ENCODE assay signal across 13 mouse cellular contexts in genomic region chr11:100722493-100723028, GRCm38 (mm10). TPM values are rescaled to one million over a fixed set of nuclear protein-coding genes. Genes with fewer than 3 reads are reported as not detected.
A peak's percentile ranks its signal among the peaks of the same experiment; 100 is the strongest.
DNase-seq lines count a peak whose midpoint lies in the region; ATAC-seq and TF ChIP-seq lines count a peak whose summit lies in the region.
"Had no signal": no experiment of that assay in that cellular context is flagged by ENCODE, and none has a peak within 500 bp of the region (broad histone marks: within the 10 kb centered on the region; RNA-seq: fewer than 3 reads in every experiment).

No protein-coding gene starts in this region.

- TF ChIP-seq POLR2A in bone marrow macrophage, adult 2 months (IDR thresholded peaks at IDR 0.05; ENCODE audit: borderline replicate concordance, low read depth, low read length) = no peak
- no peak for TF ChIP-seq POLR2A in lung, adult 2 months (IDR thresholded peaks at IDR 0.05; ENCODE audit: borderline replicate concordance, extremely low read depth, low read depth, low read length)

- no peaks in the 10 kb centered on the region for H3K27me3 ChIP-seq in heart, embryonic 15.5 days
- no peaks in the 10 kb centered on the region for H3K27me3 ChIP-seq in liver, embryonic 11.5 days (replicated peaks; ENCODE audit: control insufficient read depth, insufficient read depth, low read length)
- H3K27me3 ChIP-seq: Patski had no signal

- no peak for DNase-seq in layer of hippocampus, adult 2 months (ENCODE audit: low spot score in 2 of 2)
- no peak for DNase-seq in layer of hippocampus, adult 8-10 months (ENCODE audit: low spot score in 2 of 2)
- no peak for DNase-seq in liver, embryonic 11.5 days (ENCODE audit: low spot score)
- DNase-seq in cerebellum, postnatal 36 days = no peak
- no peak for DNase-seq in thymus, postnatal 36 days
- DNase-seq in lung, adult 2 months = no peak

- 40% methylated on average over 2 of the region's 2 CpGs for WGBS in heart, embryonic 15.5 days
- WGBS in liver, embryonic 11.5 days = 49% methylated on average over 2 of the region's 2 CpGs
- 29% methylated on average over 2 of the region's 2 CpGs for WGBS in lung, adult 2 months

- ATAC-seq in heart, embryonic 15.5 days (replicated peaks; ENCODE audit: insufficient number of reproducible peaks, insufficient read depth, low FRiP score, low read depth) = no peak
- peak; percentile 6; the same call in 1 of the 2 replicates for ATAC-seq in liver, embryonic 11.5 days (replicated peaks; ENCODE audit: low FRiP score)
- ATAC-seq: Patski had no signal

- no peak for TF ChIP-seq CTCF in layer of hippocampus, adult 2 months (conservative IDR thresholded peaks at IDR 0.05)
- TF ChIP-seq CTCF in bone marrow macrophage, adult 2 months (IDR thresholded peaks at IDR 0.05; ENCODE audit: low read depth, low read length) = no peak
- no peak for TF ChIP-seq CTCF in lung, adult 2 months (IDR thresholded peaks at IDR 0.05; ENCODE audit: insufficient read depth, low read length)

- H3K4me3 ChIP-seq in layer of hippocampus, adult 2 months = no peak overlapping the region
- no peak overlapping the region for H3K4me3 ChIP-seq in bone marrow macrophage, adult 2 months (ENCODE audit: insufficient read depth, low read length)
- no peak overlapping the region for H3K4me3 ChIP-seq in heart, embryonic 15.5 days
- no peak overlapping the region; the same call in 1 of the 2 replicates for H3K4me3 ChIP-seq in liver, embryonic 11.5 days (ENCODE audit: low read depth, low read length)
- H3K4me3 ChIP-seq in lung, adult 2 months (replicated peaks; ENCODE audit: extremely low read depth, low read depth, low read length) = no peak overlapping the region

- no peaks in the 10 kb centered on the region for H3K9me3 ChIP-seq in heart, embryonic 15.5 days (replicated peaks)
- no peaks in the 10 kb centered on the region for H3K9me3 ChIP-seq in liver, embryonic 11.5 days (ENCODE audit: control insufficient read depth, low read length)

- H3K36me3 ChIP-seq in heart, embryonic 15.5 days = peaks cover 18% of the 10 kb centered on the region
- H3K36me3 ChIP-seq in liver, embryonic 11.5 days (ENCODE audit: control insufficient read depth, insufficient read depth, low read length) = peaks cover 20% of the 10 kb centered on the region

- H3K27ac ChIP-seq in layer of hippocampus, adult 2 months = peak overlapping the region; percentile 87
- peak overlapping the region; percentile 87 for H3K27ac ChIP-seq in bone marrow macrophage, adult 2 months (ENCODE audit: insufficient read depth, low read depth, low read length)
- H3K27ac ChIP-seq in heart, embryonic 15.5 days = peak overlapping the region; percentile 82
- peak overlapping the region; percentile 74 for H3K27ac ChIP-seq in liver, embryonic 11.5 days (ENCODE audit: low read depth, low read length)

- H3K4me1 ChIP-seq in bone marrow macrophage, adult 2 months (ENCODE audit: control insufficient read depth, insufficient read depth, low read length) = peaks cover 68% of the 10 kb centered on the region
- H3K4me1 ChIP-seq in heart, embryonic 15.5 days (replicated peaks) = peaks cover 62% of the 10 kb centered on the region
- peaks cover 64% of the 10 kb centered on the region for H3K4me1 ChIP-seq in liver, embryonic 11.5 days (replicated peaks; ENCODE audit: control insufficient read depth, insufficient read depth, low read length)
- H3K4me1 ChIP-seq in lung, adult 2 months (ENCODE audit: control insufficient read depth, insufficient read depth, low read length) = peaks cover 44% of the 10 kb centered on the region

- no peak overlapping the region for H3K9ac ChIP-seq in heart, embryonic 15.5 days
- H3K9ac ChIP-seq in liver, embryonic 11.5 days (ENCODE audit: low read depth, low read length) = 0 out of 2 replicates have a peak overlapping the region, but pooled peaks have one; percentile 25

- H3K4me2 ChIP-seq in heart, embryonic 15.5 days = peak overlapping the region; percentile 19
- peak overlapping the region; percentile 42 for H3K4me2 ChIP-seq in liver, embryonic 11.5 days

RNA-seq across cellular contexts. Expression of gene Hspb9, which starts 8.9 kb away (rescaled TPM):
- total RNA-seq in layer of hippocampus, adult 2 months (2021) = not detected
- not detected for total RNA-seq in layer of hippocampus, adult 8-10 months (2022)
- not detected in 2 replicates for polyA plus RNA-seq in bone marrow macrophage, adult 2 months (2012; ENCODE audit: insufficient read depth, insufficient read length, missing spikeins)
- polyA plus RNA-seq in heart, embryonic 15.5 days (2015; fragmentation: Nextera tagmentation; extraction: Ambion mirVana) = not detected in 2 replicates
- polyA plus RNA-seq in liver, embryonic 11.5 days (2014; fragmentation: Nextera tagmentation; extraction: Ambion mirVana) = 0.27 and 0.30 TPM in 2 replicates
- 0.36 TPM in 1 of 2 replicates, not detected in the other for polyA plus RNA-seq in lung, adult 2 months (2012; rRNA removed)
- total RNA-seq: layer of hippocampus, postnatal 10 days; neutrophil, adult 5-6 weeks had no signal
- polyA plus RNA-seq: embryonic facial prominence, embryonic 11.5 days had no signal

RNA-seq across cellular contexts. Expression of gene Kat2a, which starts 10.3 kb away (rescaled TPM):
- 10 to 100 TPM; 55.4 to 57.8 TPM for total RNA-seq in layer of hippocampus, adult 2 months (2021)
- 10 to 100 TPM; 50.9 to 62.0 (median 58.0) TPM for total RNA-seq in layer of hippocampus, adult 8-10 months (2022)
- polyA plus RNA-seq in bone marrow macrophage, adult 2 months (2012; ENCODE audit: insufficient read depth, insufficient read length, missing spikeins) = 18.8 and 18.9 TPM in 2 replicates
- polyA plus RNA-seq in heart, embryonic 15.5 days (2015; fragmentation: Nextera tagmentation; extraction: Ambion mirVana) = 26.5 and 36.7 TPM in 2 replicates
- 66.3 and 75.7 TPM in 2 replicates for polyA plus RNA-seq in liver, embryonic 11.5 days (2014; fragmentation: Nextera tagmentation; extraction: Ambion mirVana)
- 27.3 and 28.2 TPM in 2 replicates for polyA plus RNA-seq in lung, adult 2 months (2012; rRNA removed)

RNA-seq across cellular contexts. Expression of gene Rab5c, which starts 15.5 kb away (rescaled TPM):
- 100 to 1,000 TPM; 137 to 148 TPM for total RNA-seq in layer of hippocampus, adult 2 months (2021)
- total RNA-seq in layer of hippocampus, adult 8-10 months (2022) = 100 to 1,000 TPM; 134 to 163 (median 148) TPM
- 269 and 300 TPM in 2 replicates for polyA plus RNA-seq in bone marrow macrophage, adult 2 months (2012; ENCODE audit: insufficient read depth, insufficient read length, missing spikeins)
- polyA plus RNA-seq in heart, embryonic 15.5 days (2015; fragmentation: Nextera tagmentation; extraction: Ambion mirVana) = 13.0 and 16.2 TPM in 2 replicates
- 51.2 TPM in 2 replicates for polyA plus RNA-seq in liver, embryonic 11.5 days (2014; fragmentation: Nextera tagmentation; extraction: Ambion mirVana)
- polyA plus RNA-seq in lung, adult 2 months (2012; rRNA removed) = 235 and 252 TPM in 2 replicates

RNA-seq across cellular contexts. Expression of gene Dhx58, which starts 18.5 kb away (rescaled TPM):
- 1 to 10 TPM; 1.6 to 2.3 TPM for total RNA-seq in layer of hippocampus, adult 2 months (2021)
- total RNA-seq in layer of hippocampus, adult 8-10 months (2022) = 1 to 10 TPM; 2.7 to 5.3 (median 3.4) TPM
- polyA plus RNA-seq in bone marrow macrophage, adult 2 months (2012; ENCODE audit: insufficient read depth, insufficient read length, missing spikeins) = 58.8 and 58.9 TPM in 2 replicates
- 1.5 and 2.1 TPM in 2 replicates for polyA plus RNA-seq in heart, embryonic 15.5 days (2015; fragmentation: Nextera tagmentation; extraction: Ambion mirVana)
- 2.5 and 3.7 TPM in 2 replicates for polyA plus RNA-seq in liver, embryonic 11.5 days (2014; fragmentation: Nextera tagmentation; extraction: Ambion mirVana)
- polyA plus RNA-seq in lung, adult 2 months (2012; rRNA removed) = 8.2 and 9.8 TPM in 2 replicates

RNA-seq across cellular contexts. Expression of gene Zfp385c, which starts 30.3 kb away (rescaled TPM):
- total RNA-seq in layer of hippocampus, adult 2 months (2021) = under 1 TPM; 0.20 to 0.67 TPM
- under 1 TPM in 3 of 4 experiments, not detected in 1; 0.16 to 0.41 (median 0.18) TPM for total RNA-seq in layer of hippocampus, adult 8-10 months (2022)
- not detected in 2 replicates for polyA plus RNA-seq in bone marrow macrophage, adult 2 months (2012; ENCODE audit: insufficient read depth, insufficient read length, missing spikeins)
- polyA plus RNA-seq in heart, embryonic 15.5 days (2015; fragmentation: Nextera tagmentation; extraction: Ambion mirVana) = 0.09 and 0.16 TPM in 2 replicates
- not detected in 2 replicates for polyA plus RNA-seq in liver, embryonic 11.5 days (2014; fragmentation: Nextera tagmentation; extraction: Ambion mirVana)
- 0.36 and 4.9 TPM in 2 replicates for polyA plus RNA-seq in lung, adult 2 months (2012; rRNA removed)
- total RNA-seq: megakaryocyte progenitor cell, adult 5-6 weeks; neutrophil, adult 5-6 weeks had no signal
- polyA plus RNA-seq: Patski had no signal
